Mouse (Mus musculus) CD4-positive, CD25-positive, alpha-beta regulatory T cell, adult 2 months (primary cell): ENCODE measurements around the gene Rad50.

ENCODE experiments used
- DNase-seq: peaks from one replicate; pipeline ENCODE4 v3.0.0-alpha.2; 2012; ENCODE audit warnings: low read depth, low spot score

Gene Rad50

GRCm38 (mm10) chr11:53698521-53698920 is 8.6 kb downstream of the Rad50 start:
- DNase-seq = no peak

DNA sequence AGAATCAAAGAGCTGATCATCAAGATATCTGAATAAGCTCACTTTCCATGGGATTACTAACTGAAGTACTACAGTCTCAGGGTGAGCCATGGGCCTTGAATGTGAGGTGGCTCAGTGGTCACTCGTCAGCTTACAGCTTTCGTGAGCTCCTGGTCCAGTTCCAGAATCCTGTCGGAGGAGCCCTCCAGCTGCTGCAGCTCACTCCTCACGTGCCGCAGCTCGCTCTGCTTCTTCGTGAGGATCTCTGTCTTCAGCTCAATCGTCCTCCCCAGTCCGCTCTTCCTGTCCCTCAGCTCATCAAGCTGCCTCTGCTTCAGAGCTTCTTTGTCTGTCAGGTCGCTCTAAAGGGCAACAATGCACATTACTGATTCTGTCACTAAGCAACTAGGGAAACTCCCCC is 15.1 kb downstream of the Rad50 start:
- no peak for DNase-seq

DNA sequence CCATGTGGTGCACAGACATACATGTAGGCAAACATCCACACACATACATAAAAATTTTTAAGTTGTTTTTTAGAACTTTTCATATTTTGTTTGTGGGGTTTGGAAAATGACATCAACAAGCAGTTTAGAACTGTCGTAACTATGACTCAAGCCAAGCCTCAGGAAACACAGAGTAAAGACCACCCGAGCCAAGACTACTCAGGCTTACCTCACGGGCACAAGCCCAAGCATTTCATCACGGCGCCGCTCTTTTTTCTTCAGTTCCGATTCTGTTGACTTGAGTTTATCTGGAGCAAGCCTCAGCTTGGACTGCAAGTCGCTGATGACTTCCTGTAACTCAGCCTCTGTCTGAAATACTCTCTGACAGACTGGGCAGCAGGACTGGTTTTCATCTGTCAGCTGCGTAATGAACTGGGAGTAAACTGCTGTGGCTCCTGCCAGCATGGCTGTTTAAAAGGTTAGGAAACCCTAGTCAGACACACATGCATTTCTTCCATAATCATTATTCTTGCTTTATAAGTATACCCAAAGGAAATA is 24.1 kb downstream of the Rad50 start:
- DNase-seq = no peak

GRCm38 (mm10) chr11:53682170-53682569 is 24.9 kb downstream of the Rad50 start:
- no peak for DNase-seq

- no peak for DNase-seq
Measured at GRCm38 (mm10) chr11:53681686-53682085, 25.4 kb downstream of the Rad50 start.

- DNase-seq = no peak
Measured at GRCm38 (mm10) chr11:53680141-53680540, 27.0 kb downstream of the Rad50 start.

DNA sequence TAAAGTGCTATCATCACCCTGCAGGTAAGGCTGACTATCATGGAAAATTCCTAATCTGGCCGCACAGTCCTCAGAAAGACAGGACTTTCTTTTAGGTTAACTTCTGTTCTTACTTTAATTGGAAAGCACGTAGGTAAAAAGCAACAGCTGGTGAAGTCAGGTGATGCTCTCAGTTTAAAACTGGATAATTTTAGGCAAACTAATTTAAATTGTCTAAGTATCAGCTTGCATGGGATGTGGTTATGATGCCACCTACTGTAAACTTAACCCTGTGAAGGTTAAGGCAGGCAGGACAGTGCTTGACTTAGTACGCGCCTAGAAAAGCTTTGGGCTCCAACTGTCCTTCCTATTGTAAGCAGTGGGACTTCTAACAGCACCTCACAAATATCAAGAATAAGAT is 35.7 kb downstream of the Rad50 start:
- DNase-seq = no peak

- no peak for DNase-seq
Measured at GRCm38 (mm10) chr11:53664091-53664490, 43.0 kb downstream of the Rad50 start.

DNA sequence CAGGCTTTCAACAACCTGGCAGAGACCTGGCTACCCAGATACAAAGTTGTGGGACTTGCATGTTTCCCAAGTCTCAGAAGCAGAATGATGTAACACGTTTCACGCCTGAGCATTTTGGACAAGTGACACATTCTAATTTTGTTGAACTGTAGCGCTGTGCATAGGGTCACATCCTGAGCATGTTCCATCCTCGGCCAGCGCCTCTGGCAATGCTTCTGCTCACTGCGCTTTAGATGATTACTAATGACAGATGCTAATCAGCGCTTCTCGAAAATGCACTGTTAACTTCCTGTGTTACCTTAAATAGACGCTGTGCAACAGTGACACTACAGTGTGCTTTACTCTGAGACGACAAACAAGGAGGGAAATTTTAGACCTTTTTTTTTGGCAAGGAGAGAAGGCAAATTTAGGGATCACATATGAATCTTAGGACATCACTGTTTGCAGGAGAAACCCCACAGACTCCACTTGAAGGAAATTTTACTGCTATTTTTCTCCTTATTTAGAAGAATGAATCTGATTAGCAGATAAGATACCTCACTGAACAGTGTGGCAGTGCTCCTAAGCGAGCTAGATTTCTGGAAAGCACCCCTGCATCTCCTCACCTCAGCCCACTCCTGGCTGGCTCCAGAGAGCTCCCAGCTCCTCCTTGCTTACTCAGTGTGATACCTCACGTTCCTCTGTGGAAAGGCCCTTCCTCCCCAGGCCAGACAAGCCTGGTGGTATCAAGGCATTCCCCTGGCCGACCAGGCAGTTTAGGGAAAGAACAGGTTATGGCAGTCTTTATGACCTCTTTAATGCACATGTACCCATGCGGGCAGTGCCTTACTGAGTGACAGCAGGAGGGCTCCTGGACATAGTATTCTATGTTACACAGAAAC is 44.1 kb downstream of the Rad50 start:
- DNase-seq = peak; percentile 35

DNA sequence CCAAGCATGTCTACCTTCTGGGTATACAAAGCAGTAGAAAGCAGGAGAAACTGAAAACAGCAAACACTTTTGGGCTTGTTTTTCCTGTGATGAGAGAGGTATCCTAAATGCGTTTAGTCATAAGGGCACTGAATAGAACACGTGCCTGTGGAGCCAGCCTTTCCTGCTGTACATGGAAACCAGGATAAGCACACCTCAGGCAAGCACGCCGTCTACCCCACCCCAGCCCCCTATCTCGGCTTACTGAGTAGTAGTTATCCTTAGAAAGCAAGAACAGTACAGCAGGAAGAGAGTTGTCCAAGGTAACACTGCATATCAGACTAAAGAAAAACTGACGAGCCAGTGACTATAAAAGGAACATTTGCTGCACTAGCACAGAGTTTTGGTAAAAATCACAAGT is 49.3 kb downstream of the Rad50 start:
- no peak for DNase-seq

DNA sequence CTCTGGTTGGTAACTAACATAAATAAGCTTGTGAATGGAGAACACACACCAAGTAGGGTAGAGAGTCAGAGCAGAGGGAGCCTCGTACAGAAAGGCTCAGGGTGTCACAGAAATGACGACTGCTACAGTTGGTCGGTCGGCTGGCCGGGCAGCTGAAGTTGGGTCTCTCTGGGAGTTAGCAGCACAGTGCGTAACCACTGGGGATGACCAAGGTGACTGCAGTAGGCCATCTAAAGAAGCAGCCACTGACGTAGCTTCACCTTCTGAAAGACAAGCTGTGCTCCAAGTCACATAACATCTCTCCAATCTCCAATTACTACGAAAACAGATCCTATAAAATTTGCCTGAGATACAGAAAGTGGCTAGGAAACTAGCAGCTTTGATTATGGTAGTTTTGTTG is 49.7 kb downstream of the Rad50 start:
- no peak for DNase-seq

GRCm38 (mm10) chr11:53656558-53657202 is 50.4 kb downstream of the Rad50 start:
- DNase-seq = peak; percentile 59

DNA sequence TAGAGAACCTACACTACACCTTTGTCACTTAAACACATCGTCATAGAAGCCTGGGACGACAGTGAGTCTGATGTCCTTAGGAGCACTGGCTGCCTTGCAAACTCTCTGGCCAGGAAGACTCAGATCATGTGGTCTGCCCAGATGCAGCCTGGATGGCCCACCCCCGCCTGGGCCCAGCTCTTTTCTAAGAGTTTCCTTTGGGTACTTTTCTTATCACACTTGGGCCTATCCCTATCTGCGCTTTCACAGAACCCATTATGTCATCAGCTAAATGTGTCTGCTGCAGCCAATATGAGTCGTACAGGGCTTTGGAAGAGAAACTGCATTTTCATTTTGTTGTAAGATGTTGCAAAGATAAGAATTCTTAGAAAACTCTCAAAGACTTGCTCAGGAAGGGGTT is 52.1 kb downstream of the Rad50 start:
- no peak for DNase-seq

DNA sequence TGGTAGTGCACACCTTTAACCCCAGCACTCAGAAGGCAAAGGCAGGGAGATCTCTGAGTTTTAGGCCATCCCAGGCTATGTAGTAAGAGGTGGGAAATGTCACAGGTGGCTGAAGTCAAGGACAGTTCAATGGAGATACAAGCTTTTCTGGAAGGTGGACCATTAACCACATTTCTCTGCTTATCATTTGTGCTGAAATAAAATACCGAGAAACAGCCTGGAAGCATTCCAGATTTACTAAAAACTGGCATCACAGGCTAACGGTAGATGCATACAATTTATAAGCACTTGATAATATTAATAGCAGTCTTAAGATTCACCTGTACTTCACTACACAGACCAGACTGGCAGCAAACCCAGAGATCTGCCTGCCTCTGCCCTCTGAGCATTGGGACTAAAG is 54.7 kb downstream of the Rad50 start:
- DNase-seq = no peak

DNA sequence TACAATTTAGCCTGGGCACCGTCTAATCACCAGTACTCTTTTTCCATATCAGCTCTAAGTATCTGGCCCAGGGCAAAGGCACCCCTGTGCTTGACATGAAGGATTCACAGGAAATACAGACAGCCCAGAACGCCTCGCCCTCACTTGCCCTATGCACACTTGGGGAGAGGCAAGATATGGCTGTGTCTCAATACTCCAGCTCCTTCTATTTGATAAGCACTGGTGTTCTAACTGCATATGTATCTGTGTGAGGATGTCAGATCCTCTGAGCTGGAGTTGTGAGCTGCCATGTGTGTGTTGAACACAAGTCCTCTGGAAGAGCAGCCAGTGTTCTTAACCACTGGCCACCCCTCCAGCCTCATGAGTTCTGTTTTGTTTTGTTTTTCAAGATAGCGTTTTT is 55.7 kb downstream of the Rad50 start:
- no peak for DNase-seq

GRCm38 (mm10) chr11:53644017-53644416 is 63.1 kb downstream of the Rad50 start:
- no peak for DNase-seq

- DNase-seq = peak; percentile 28
Measured at GRCm38 (mm10) chr11:53642744-53643279, 64.3 kb downstream of the Rad50 start.

GRCm38 (mm10) chr11:53637803-53638260 is 69.3 kb downstream of the Rad50 start:
- DNase-seq = no peak

DNA sequence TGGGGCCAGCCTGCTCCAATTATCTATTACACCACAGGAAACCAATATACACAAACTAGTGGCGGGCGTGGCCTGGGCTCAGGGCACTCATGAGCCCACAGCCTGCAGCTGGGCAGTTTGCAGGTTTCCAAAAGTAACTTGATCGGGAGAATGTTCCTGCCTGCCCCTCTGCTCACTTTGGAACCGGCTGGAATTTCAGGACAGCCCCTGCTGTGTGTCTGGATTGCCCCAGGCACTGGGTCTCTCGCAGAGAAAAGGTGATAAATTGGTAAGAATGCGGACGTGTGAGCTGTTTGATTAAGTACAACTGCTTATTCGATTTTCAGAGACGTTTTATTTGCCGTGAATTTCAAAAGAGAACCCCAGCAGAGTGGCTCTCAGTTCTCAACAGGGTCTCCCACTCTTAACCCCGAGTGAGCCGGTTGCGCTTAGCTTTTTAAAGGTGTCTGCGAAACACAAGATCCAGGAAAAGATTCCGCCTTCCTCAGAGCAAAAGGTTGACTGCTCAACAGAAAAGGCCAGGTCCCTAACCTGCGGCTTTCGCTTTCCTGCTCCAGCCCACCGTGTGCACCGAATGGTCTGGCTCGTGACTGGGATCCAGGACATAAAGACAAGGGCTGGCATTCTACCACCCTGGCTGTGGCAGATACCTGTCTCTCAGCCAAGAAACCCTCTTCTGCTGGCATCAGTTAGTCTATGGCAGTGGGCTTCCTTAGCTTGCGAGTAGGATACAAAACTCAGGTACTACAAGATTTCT is 69.9 kb downstream of the Rad50 start:
- no peak for DNase-seq

GRCm38 (mm10) chr11:53636183-53636646 is 70.9 kb downstream of the Rad50 start:
- peak; percentile 52 for DNase-seq

GRCm38 (mm10) chr11:53635590-53636182 is 71.4 kb downstream of the Rad50 start:
- DNase-seq = no peak
